ENCODE assay signal across 24 mouse cellular contexts in genomic region chr7:142319124-142319523, GRCm38 (mm10). TPM values are rescaled to one million over a fixed set of nuclear protein-coding genes. Genes with fewer than 3 reads are reported as not detected.
DNase-seq lines count a peak whose midpoint lies in the region; ATAC-seq lines count a peak whose summit lies in the region.
"Had no signal": no experiment of that assay in that cellular context is flagged by ENCODE, and none has a peak within 500 bp of the region (broad histone marks: within the 10 kb centered on the region; RNA-seq: fewer than 3 reads in every experiment).

No protein-coding gene starts in this region.

- no peak overlapping the region for H3K4me2 ChIP-seq in midbrain, embryonic 11.5 days
- H3K4me2 ChIP-seq in embryonic facial prominence, embryonic 13.5 days: no peak overlapping the region
- H3K4me2 ChIP-seq in hindbrain, embryonic 16.5 days (ENCODE audit: low read length): no peak overlapping the region
- no peak overlapping the region for H3K4me2 ChIP-seq in stomach, embryonic 15.5 days
- H3K4me2 ChIP-seq: embryonic facial prominence, embryonic 12.5 days; forebrain, embryonic 13.5 days; heart, embryonic 12.5 days; kidney, embryonic 15.5 days; liver, embryonic 11.5 days; lung, embryonic 14.5 days; midbrain, embryonic 15.5 days had no signal

- H3K9me3 ChIP-seq in midbrain, embryonic 11.5 days (ENCODE audit: control insufficient read depth, low read length): no peaks in the 10 kb centered on the region
- no peaks in the 10 kb centered on the region for H3K9me3 ChIP-seq in midbrain, embryonic 10.5 days (replicated peaks)
- no peaks in the 10 kb centered on the region for H3K9me3 ChIP-seq in embryonic facial prominence, embryonic 13.5 days
- H3K9me3 ChIP-seq in hindbrain, embryonic 16.5 days (ENCODE audit: control insufficient read depth, low read length): no peaks in the 10 kb centered on the region
- H3K9me3 ChIP-seq in stomach, embryonic 15.5 days: no peaks in the 10 kb centered on the region
- H3K9me3 ChIP-seq: embryonic facial prominence, embryonic 12.5 days; forebrain, embryonic 13.5 days; heart, embryonic 12.5 days; kidney, embryonic 15.5 days; midbrain, embryonic 15.5 days had no signal

- H3K4me1 ChIP-seq in midbrain, embryonic 11.5 days (ENCODE audit: control insufficient read depth, insufficient read depth, low read length): 0 out of 2 replicates have a peak, but pooled peaks cover 6% of the 10 kb centered on the region
- peaks cover 19% of the 10 kb centered on the region for H3K4me1 ChIP-seq in midbrain, embryonic 10.5 days
- peaks cover 20% of the 10 kb centered on the region for H3K4me1 ChIP-seq in embryonic facial prominence, embryonic 13.5 days
- H3K4me1 ChIP-seq in hindbrain, embryonic 16.5 days (ENCODE audit: control insufficient read depth, insufficient read depth, low read depth, low read length): peaks cover 12% of the 10 kb centered on the region
- peaks cover 14% of the 10 kb centered on the region; the same call in 1 of the 2 replicates for H3K4me1 ChIP-seq in stomach, embryonic 15.5 days

- no peaks in the 10 kb centered on the region for H3K36me3 ChIP-seq in midbrain, embryonic 11.5 days (ENCODE audit: control insufficient read depth, insufficient read depth, low read length)
- H3K36me3 ChIP-seq in midbrain, embryonic 10.5 days: no peaks in the 10 kb centered on the region
- H3K36me3 ChIP-seq in embryonic facial prominence, embryonic 13.5 days: no peaks in the 10 kb centered on the region
- no peaks in the 10 kb centered on the region for H3K36me3 ChIP-seq in hindbrain, embryonic 16.5 days (ENCODE audit: control insufficient read depth, insufficient read depth, low read length)
- no peaks in the 10 kb centered on the region for H3K36me3 ChIP-seq in stomach, embryonic 15.5 days
- H3K36me3 ChIP-seq: embryonic facial prominence, embryonic 12.5 days; heart, embryonic 12.5 days; kidney, embryonic 15.5 days; midbrain, embryonic 15.5 days had no signal

- peak; percentile 59 for DNase-seq in midbrain, embryonic 11.5 days (ENCODE audit: low spot score, missing footprints)
- DNase-seq in midbrain, embryonic 10.5 days (ENCODE audit: low spot score): no peak
- DNase-seq in gastrocnemius, postnatal 25 days: no peak
- DNase-seq in layer of hippocampus, adult 11-12 months (ENCODE audit: low spot score): no peak
- DNase-seq: cerebellum, adult 2 months; left cerebral cortex, postnatal 4 days; lung, embryonic 14.5 days; thymus, postnatal 14 days had no signal

- H3K27ac ChIP-seq in midbrain, embryonic 11.5 days (ENCODE audit: low read depth, low read length): no peak overlapping the region
- no peak overlapping the region for H3K27ac ChIP-seq in midbrain, embryonic 10.5 days (replicated peaks)
- H3K27ac ChIP-seq in embryonic facial prominence, embryonic 13.5 days: peak overlapping the region; percentile 29; the same call in 1 of the 2 replicates
- H3K27ac ChIP-seq in hindbrain, embryonic 16.5 days (ENCODE audit: low read depth, low read length): 0 out of 2 replicates have a peak overlapping the region, but pooled peaks have one; percentile 17
- peak overlapping the region; percentile 78; the same call in 1 of the 2 replicates for H3K27ac ChIP-seq in stomach, embryonic 15.5 days
- H3K27ac ChIP-seq: forebrain, embryonic 13.5 days; kidney, embryonic 15.5 days; macrophage; midbrain, embryonic 15.5 days had no signal

- H3K27me3 ChIP-seq in midbrain, embryonic 11.5 days (ENCODE audit: control insufficient read depth, insufficient read depth, low read length): no peaks in the 10 kb centered on the region
- H3K27me3 ChIP-seq in midbrain, embryonic 10.5 days (ENCODE audit: low read depth, poor library complexity, severe bottlenecking): 0 out of 2 replicates have a peak, but pooled peaks cover 3% of the 10 kb centered on the region
- no peaks in the 10 kb centered on the region for H3K27me3 ChIP-seq in embryonic facial prominence, embryonic 13.5 days
- H3K27me3 ChIP-seq in hindbrain, embryonic 16.5 days (replicated peaks; ENCODE audit: control insufficient read depth, insufficient read depth, low read length): no peaks in the 10 kb centered on the region
- H3K27me3 ChIP-seq in stomach, embryonic 15.5 days (replicated peaks): no peaks in the 10 kb centered on the region
- H3K27me3 ChIP-seq: embryonic facial prominence, embryonic 12.5 days; forebrain, embryonic 13.5 days; heart, embryonic 12.5 days; kidney, embryonic 15.5 days; midbrain, embryonic 15.5 days had no signal

- no peak overlapping the region for H3K4me3 ChIP-seq in midbrain, embryonic 11.5 days (ENCODE audit: low read depth, low read length)
- no peak overlapping the region for H3K4me3 ChIP-seq in midbrain, embryonic 10.5 days
- no peak overlapping the region for H3K4me3 ChIP-seq in embryonic facial prominence, embryonic 13.5 days
- H3K4me3 ChIP-seq in hindbrain, embryonic 16.5 days (ENCODE audit: low read length): no peak overlapping the region
- no peak overlapping the region for H3K4me3 ChIP-seq in stomach, embryonic 15.5 days (replicated peaks)
- H3K4me3 ChIP-seq: embryonic facial prominence, embryonic 12.5 days; forebrain, embryonic 13.5 days; heart, embryonic 12.5 days; kidney, embryonic 15.5 days; midbrain, embryonic 15.5 days had no signal

- no peak overlapping the region for H3K9ac ChIP-seq in midbrain, embryonic 11.5 days (ENCODE audit: low read length)
- no peak overlapping the region for H3K9ac ChIP-seq in embryonic facial prominence, embryonic 13.5 days
- no peak overlapping the region for H3K9ac ChIP-seq in hindbrain, embryonic 16.5 days (ENCODE audit: low read depth, low read length)
- no peak overlapping the region for H3K9ac ChIP-seq in stomach, embryonic 15.5 days
- H3K9ac ChIP-seq: embryonic facial prominence, embryonic 12.5 days; forebrain, embryonic 13.5 days; kidney, embryonic 15.5 days; lung, embryonic 14.5 days; midbrain, embryonic 15.5 days had no signal

- no peak for ATAC-seq in midbrain, embryonic 11.5 days (ENCODE audit: low FRiP score)
- no peak for ATAC-seq in embryonic facial prominence, embryonic 13.5 days (ENCODE audit: insufficient number of reproducible peaks, insufficient read depth, low FRiP score, low TSS enrichment, low read depth)
- no peak for ATAC-seq in hindbrain, embryonic 16.5 days
- ATAC-seq in stomach, embryonic 15.5 days (ENCODE audit: insufficient read depth, low FRiP score, low read depth): no peak
- ATAC-seq: activated CD4-positive, CD25-positive, alpha-beta regulatory T cell, adult 4 months; forebrain, embryonic 13.5 days; midbrain, embryonic 15.5 days; Patski had no signal

- WGBS in midbrain, embryonic 11.5 days: 90% methylated on average over 11 of the region's 11 CpGs
- 89% methylated on average over 11 of the region's 11 CpGs for WGBS in midbrain, embryonic 10.5 days
- 74% methylated on average over 11 of the region's 11 CpGs for WGBS in embryonic facial prominence, embryonic 13.5 days
- 60% methylated on average over 11 of the region's 11 CpGs for WGBS in hindbrain, embryonic 16.5 days
- 76% methylated on average over 11 of the region's 11 CpGs for WGBS in stomach, embryonic 15.5 days

RNA-seq across cellular contexts. Expression of gene Krtap5-4, which starts 15.8 kb away (rescaled TPM):
- not detected in 2 replicates for polyA plus RNA-seq in midbrain, embryonic 11.5 days (2014; fragmentation: Nextera tagmentation; extraction: Ambion mirVana)
- polyA plus RNA-seq in midbrain, embryonic 10.5 days (2016; fragmentation: Nextera tagmentation; extraction: Ambion mirVana): not detected in 2 replicates
- not detected in 2 replicates for polyA plus RNA-seq in embryonic facial prominence, embryonic 13.5 days (2015; fragmentation: Nextera tagmentation; extraction: Ambion mirVana)
- polyA plus RNA-seq in hindbrain, embryonic 16.5 days (2015; fragmentation: Nextera tagmentation; extraction: Ambion mirVana): not detected in 2 replicates
- not detected in 2 replicates for polyA plus RNA-seq in stomach, embryonic 15.5 days (2015; fragmentation: Nextera tagmentation; extraction: Ambion mirVana)
- total RNA-seq in gastrocnemius, postnatal 25 days (2021): not detected
- total RNA-seq: adrenal gland, postnatal 14 days; layer of hippocampus, adult 18-20 months; left cerebral cortex, adult 18-20 months; left cerebral cortex, postnatal 4 days had no signal
- polyA plus RNA-seq: activated CD4-positive, CD25-positive, alpha-beta regulatory T cell, adult 4 months; cerebellum, adult 2 months; embryonic facial prominence, embryonic 12.5 days; forebrain, embryonic 13.5 days; gonadal fat pad, adult 2 months; heart, embryonic 12.5 days; kidney, embryonic 15.5 days; liver, embryonic 11.5 days; lung, embryonic 14.5 days; macrophage; midbrain, embryonic 15.5 days; Patski had no signal

RNA-seq across cellular contexts. Expression of gene Krtap5-1, which starts 22.2 kb away (rescaled TPM):
- polyA plus RNA-seq in midbrain, embryonic 11.5 days (2014; fragmentation: Nextera tagmentation; extraction: Ambion mirVana): not detected in 2 replicates
- polyA plus RNA-seq in midbrain, embryonic 10.5 days (2016; fragmentation: Nextera tagmentation; extraction: Ambion mirVana): not detected in 2 replicates
- polyA plus RNA-seq in embryonic facial prominence, embryonic 13.5 days (2015; fragmentation: Nextera tagmentation; extraction: Ambion mirVana): not detected in 2 replicates
- not detected in 2 replicates for polyA plus RNA-seq in hindbrain, embryonic 16.5 days (2015; fragmentation: Nextera tagmentation; extraction: Ambion mirVana)
- not detected in 2 replicates for polyA plus RNA-seq in stomach, embryonic 15.5 days (2015; fragmentation: Nextera tagmentation; extraction: Ambion mirVana)
- total RNA-seq in gastrocnemius, postnatal 25 days (2021): not detected
- total RNA-seq: adrenal gland, postnatal 14 days; layer of hippocampus, adult 18-20 months; left cerebral cortex, adult 18-20 months; left cerebral cortex, postnatal 4 days had no signal
- polyA plus RNA-seq: activated CD4-positive, CD25-positive, alpha-beta regulatory T cell, adult 4 months; cerebellum, adult 2 months; embryonic facial prominence, embryonic 12.5 days; forebrain, embryonic 13.5 days; gonadal fat pad, adult 2 months; heart, embryonic 12.5 days; kidney, embryonic 15.5 days; liver, embryonic 11.5 days; lung, embryonic 14.5 days; macrophage; midbrain, embryonic 15.5 days; Patski had no signal

RNA-seq across cellular contexts. Expression of gene Gm4559, which starts 45.0 kb away (rescaled TPM):
- polyA plus RNA-seq in midbrain, embryonic 11.5 days (2014; fragmentation: Nextera tagmentation; extraction: Ambion mirVana): not detected in 2 replicates
- not detected in 2 replicates for polyA plus RNA-seq in midbrain, embryonic 10.5 days (2016; fragmentation: Nextera tagmentation; extraction: Ambion mirVana)
- polyA plus RNA-seq in embryonic facial prominence, embryonic 13.5 days (2015; fragmentation: Nextera tagmentation; extraction: Ambion mirVana): not detected in 2 replicates
- polyA plus RNA-seq in hindbrain, embryonic 16.5 days (2015; fragmentation: Nextera tagmentation; extraction: Ambion mirVana): not detected in 2 replicates
- polyA plus RNA-seq in stomach, embryonic 15.5 days (2015; fragmentation: Nextera tagmentation; extraction: Ambion mirVana): not detected in 2 replicates
- not detected for total RNA-seq in gastrocnemius, postnatal 25 days (2021)
- total RNA-seq: adrenal gland, postnatal 14 days; layer of hippocampus, adult 18-20 months; left cerebral cortex, adult 18-20 months; left cerebral cortex, postnatal 4 days had no signal
- polyA plus RNA-seq: activated CD4-positive, CD25-positive, alpha-beta regulatory T cell, adult 4 months; cerebellum, adult 2 months; embryonic facial prominence, embryonic 12.5 days; forebrain, embryonic 13.5 days; gonadal fat pad, adult 2 months; heart, embryonic 12.5 days; kidney, embryonic 15.5 days; liver, embryonic 11.5 days; lung, embryonic 14.5 days; macrophage; midbrain, embryonic 15.5 days; Patski had no signal

RNA-seq across cellular contexts. Expression of gene Ifitm10, which starts 54.4 kb away (rescaled TPM):
- 0.18 and 0.40 TPM in 2 replicates for polyA plus RNA-seq in midbrain, embryonic 11.5 days (2014; fragmentation: Nextera tagmentation; extraction: Ambion mirVana)
- polyA plus RNA-seq in midbrain, embryonic 10.5 days (2016; fragmentation: Nextera tagmentation; extraction: Ambion mirVana): 0.41 and 0.50 TPM in 2 replicates
- 2.5 and 3.3 TPM in 2 replicates for polyA plus RNA-seq in embryonic facial prominence, embryonic 13.5 days (2015; fragmentation: Nextera tagmentation; extraction: Ambion mirVana)
- polyA plus RNA-seq in hindbrain, embryonic 16.5 days (2015; fragmentation: Nextera tagmentation; extraction: Ambion mirVana): 13.3 and 14.9 TPM in 2 replicates
- polyA plus RNA-seq in stomach, embryonic 15.5 days (2015; fragmentation: Nextera tagmentation; extraction: Ambion mirVana): 1.7 and 2.8 TPM in 2 replicates
- total RNA-seq in gastrocnemius, postnatal 25 days (2021): 1 to 10 TPM; 3.3 to 4.2 TPM
- polyA plus RNA-seq: macrophage had no signal

Comparison
In these comparisons a context has a peak if more than half of its experiments do, and no peak if none do; other contexts are left out.
1. H3K27ac ChIP-seq: peak in embryonic facial prominence, embryonic 13.5 days (single experiment), hindbrain, embryonic 16.5 days (single experiment) and stomach, embryonic 15.5 days (single experiment); none in midbrain, embryonic 11.5 days (single experiment) and midbrain, embryonic 10.5 days (single experiment).